Mouse (Mus musculus) ovary, postnatal 10 days (tissue): Measurements from ENCODE around the gene Tpte.
"Not testable (repeated sequence)": the region's sequence is repeated elsewhere in the genome, so short reads cannot be mapped to it uniquely, and the experiment has no call there.

Source experiments
- DNase-seq: peaks from one replicate; pipeline ENCODE4 v3.0.0; 2022; ENCODE audit warnings: low spot score

Gene Tpte

DNA sequence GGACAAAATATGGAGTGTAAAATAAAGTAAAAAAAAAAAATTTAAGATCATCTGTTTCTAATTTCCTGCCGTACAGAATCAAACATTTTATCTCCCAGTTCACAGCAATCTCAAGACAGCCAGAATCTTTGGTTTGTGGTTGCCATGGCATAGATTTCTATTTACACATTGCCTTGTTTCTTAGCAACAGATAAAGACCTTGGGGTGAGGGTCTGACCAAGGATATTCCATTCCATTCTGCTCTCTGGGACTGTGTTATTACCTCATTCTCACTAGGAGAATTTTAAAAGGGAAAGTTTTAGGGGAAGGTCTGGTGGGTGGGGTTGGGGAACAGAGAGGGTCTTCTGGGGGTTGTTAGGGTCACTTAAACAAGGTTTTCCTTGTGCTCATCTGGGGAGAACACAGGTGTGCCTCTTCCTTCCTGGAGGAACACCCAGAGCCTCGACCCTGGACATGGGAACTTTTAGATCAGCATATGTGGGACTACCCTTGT is at the start of gene Tpte:
Gene Tpte, plus strand, starts transcription at position 443 of the 493 bp plus-strand sequence.
- no peak for DNase-seq

DNA sequence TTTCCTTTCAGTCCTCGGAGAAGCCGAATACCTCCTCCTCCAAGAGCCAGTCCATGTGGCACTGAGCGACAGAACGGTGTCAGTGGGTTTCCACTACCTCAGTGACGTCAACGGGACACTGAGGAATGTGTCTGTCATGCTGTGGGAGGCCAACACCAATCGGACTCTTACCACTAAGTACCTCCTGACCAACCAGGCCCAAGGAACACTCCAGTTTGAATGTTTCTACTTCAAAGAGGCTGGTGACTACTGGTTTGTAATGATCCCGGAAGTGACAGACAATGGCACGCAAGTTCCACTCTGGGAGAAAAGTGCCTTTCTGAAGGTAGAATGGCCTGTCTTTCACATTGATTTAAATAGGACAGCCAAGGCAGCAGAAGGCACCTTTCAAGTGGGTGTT is 40.3 kb upstream of the Tpte start:
- DNase-seq: no peak

DNA sequence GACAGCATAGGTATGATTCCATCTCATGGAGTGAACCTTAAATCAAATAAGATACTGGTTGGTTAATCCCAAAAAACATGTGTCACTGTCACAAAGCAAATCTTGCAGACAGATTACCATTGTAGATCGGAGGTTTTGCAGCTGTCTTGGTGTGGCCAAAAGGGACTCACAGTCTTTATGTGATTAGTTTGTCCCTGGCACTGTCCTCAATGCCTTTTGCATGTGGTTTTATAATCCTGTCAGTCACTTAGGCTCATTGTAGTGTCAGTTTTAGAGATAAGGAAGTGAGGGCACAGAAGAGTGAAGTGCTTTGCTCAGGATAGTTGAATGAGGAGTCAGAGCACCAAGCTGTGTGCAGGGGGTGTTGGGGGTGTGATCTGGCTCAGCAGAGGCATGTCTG is 37.6 kb upstream of the Tpte start:
- DNase-seq: no peak

DNA sequence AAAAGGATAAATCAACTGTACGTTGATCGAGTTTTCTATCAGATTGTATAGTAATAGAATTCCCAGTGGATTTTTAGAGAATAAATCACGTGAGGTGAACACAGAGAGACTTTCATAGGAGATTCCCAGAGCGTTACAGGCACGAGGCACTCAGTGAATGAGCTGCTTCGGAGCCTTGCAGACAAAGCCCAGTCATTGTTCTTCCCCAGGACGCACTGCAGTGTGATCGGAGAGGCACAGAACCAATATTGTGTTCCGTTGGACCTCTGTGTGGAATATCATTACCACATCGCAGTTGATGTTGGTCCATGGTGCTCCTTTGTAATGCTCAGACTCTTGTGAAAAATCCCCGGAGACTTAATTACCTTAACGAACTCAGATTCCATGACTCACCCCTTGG is 35.3 kb upstream of the Tpte start:
- DNase-seq: no peak

GRCm38 (mm10) chr8:22249080-22249479 is 34.2 kb upstream of the Tpte start:
- DNase-seq: no peak

DNA sequence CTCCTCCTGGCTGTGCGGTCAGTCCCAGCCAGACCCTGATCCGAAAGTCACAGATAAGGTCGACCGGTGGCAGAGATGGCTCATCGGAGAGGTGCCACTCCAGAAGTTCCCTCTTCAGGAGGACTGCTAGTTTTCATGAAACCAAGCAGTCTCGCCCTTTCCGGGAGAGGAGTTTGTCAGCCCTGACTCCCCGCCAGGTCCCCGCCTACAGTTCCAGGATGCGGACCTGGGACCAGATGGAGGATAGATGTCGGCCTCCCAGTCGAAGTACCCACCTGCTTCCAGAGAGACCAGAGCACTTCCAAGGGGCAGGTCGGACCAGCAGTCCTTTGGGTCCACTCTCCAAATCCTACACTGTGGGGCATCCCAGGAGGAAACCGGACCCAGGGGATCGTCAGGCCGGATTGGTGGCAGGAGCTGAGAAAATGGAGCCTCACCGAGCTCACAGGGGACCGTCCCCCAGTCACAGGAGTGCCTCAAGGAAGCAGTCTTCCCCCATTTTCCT is 24.2 kb upstream of the Tpte start:
- DNase-seq: no peak

DNA sequence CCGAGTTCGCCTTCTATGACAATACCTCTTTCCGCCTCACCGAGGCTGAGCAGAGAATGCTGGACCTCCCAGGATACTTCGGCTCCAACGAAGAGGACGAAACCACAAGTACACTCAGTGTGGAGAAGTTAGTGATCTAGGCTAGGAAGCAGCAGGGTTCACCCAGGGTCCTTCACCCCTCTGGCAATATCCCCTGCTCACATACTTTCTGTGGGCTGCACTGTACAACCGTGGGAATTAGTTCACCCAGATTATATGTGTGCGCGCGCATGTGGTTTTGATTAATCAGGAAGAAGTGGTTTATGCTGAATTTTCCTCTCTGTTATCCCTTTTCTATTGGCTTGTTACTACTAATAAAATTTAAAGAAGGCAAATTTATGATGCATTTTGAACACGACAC is 23.7 kb upstream of the Tpte start:
- DNase-seq: no peak

- no peak for DNase-seq
Observed at GRCm38 (mm10) chr8:22260091-22260722, 23.0 kb upstream of the Tpte start.

DNA sequence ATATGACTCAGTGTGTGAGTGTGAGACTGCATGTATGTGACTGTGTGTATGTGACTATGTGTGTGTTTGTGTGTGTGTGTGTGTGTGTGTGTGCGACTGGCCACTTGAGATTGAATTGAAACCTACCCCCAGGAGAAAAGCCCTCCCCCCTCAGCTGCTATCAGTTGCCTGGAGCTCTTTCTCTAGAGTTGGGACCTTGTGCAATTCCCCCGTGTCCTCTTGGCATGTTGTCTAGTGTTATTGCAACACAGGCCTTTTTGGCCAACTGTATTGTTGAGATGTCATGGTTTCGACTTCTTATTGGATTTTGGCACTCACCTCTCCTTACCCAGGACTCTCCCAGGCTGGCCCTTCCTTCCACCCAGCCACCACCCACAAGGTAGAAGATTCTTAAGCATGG is 21.0 kb upstream of the Tpte start:
- no peak for DNase-seq

DNA sequence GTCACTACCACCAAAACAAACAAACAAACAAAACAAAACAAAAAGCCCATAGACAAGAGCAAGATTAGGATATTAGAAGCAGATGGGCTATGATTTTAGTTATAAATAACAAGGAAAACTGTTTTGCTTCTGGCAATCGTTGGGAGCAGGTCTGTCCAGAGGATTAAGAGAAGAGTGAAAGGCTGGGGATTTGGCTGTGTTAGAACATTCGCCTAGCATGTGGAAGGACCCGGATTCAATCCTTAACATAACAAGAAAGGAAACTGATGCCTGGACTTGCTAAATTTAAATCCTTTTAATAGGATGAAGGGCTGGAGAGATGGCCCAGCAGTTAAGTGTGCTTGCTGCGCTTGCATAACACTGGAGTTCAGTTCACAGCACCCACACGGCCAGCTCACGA is 18.9 kb upstream of the Tpte start:
- no peak for DNase-seq

- DNase-seq: no peak
Observed at GRCm38 (mm10) chr8:22264787-22265186, 18.5 kb upstream of the Tpte start.

DNA sequence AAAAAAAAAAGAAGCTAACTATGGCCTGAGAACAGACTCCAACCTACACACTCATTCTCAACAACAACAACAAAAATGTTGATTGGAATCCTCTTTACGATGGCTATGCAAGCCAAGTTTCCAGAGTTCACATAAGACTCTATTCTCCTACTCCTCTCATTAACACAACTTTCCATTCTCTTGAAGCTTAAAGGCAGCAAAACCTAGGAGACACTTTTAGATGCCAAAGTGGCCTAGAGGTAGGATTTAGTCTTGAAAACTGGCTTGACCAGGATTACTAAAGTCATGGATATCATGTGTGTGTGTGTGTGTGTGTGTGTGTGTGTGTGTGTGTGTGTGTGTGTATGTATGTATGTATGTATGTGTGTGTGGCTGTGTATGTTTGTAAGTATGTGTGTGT is 18.0 kb upstream of the Tpte start:
- no peak for DNase-seq

- DNase-seq: no peak
Observed at GRCm38 (mm10) chr8:22266809-22267208, 16.4 kb upstream of the Tpte start.

DNA sequence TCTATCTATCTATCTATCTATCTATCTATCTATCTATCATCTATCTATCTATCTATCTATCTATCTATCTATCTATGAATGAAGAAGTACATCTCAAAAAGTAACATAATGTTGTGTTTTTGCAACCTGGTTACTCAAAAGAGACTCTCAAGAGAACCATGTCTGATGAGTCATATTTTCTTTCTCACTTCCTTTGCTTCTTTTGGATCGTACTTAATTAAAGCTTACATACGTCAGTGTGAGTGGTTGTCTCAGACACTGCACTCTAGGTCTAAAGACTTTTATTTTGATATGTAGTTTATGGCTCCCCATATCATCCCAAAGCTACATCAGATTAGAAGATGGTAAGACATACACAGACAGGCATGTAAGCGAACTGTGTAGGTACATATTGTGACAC is 10.1 kb upstream of the Tpte start:
- no peak for DNase-seq

- no peak for DNase-seq
Observed at GRCm38 (mm10) chr8:22274641-22275040, 8.6 kb upstream of the Tpte start.

GRCm38 (mm10) chr8:22302326-22302725 is 19.1 kb downstream of the Tpte start:
- no peak for DNase-seq

GRCm38 (mm10) chr8:22302896-22303306 is 19.7 kb downstream of the Tpte start:
- DNase-seq: no peak

GRCm38 (mm10) chr8:22304045-22304444 is 20.8 kb downstream of the Tpte start:
- DNase-seq: not testable (repeated sequence)

DNA sequence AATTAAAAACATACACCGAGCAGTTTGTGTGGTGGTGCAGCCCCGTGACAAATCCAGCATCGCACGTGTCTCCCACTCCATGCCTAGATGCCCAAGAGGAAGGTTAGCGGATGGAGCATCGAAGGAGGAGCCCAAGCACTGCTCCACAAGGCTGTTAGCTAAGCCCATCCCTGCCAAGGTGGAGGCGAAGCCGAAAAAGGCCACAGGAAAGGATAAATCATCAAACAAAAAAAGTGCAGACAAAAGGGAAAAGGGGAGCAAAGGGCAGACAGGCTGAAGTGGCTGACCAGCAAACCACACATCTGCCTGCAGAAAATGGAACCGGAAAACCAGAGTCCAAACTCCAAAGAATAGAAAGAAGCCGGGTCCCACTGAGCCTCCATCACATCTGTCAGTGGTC is 23.8 kb downstream of the Tpte start:
- no peak for DNase-seq

DNA sequence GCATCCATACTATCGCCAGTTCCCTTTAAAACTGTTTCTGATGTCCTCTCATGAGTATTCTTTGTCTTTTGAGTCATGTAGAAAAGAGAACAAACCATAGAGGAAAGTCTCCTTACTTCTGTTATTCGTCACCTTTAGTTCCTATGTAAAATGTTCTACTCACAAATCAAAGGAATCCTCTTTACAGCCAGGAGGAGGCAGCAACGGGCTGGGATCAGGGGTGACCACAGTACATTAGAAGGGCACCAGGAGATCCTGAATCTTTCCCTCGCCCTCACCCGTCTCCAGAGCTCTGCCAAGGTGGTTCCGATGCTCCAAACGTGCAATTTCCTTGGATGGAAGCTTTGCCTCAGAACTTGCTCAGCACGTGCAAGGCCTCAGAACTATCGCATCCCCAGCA is 28.2 kb downstream of the Tpte start:
- no peak for DNase-seq

GRCm38 (mm10) chr8:22335426-22335825 is 52.2 kb downstream of the Tpte start:
- no peak for DNase-seq

GRCm38 (mm10) chr8:22359359-22359758 is 76.1 kb downstream of the Tpte start:
- no peak for DNase-seq

DNA sequence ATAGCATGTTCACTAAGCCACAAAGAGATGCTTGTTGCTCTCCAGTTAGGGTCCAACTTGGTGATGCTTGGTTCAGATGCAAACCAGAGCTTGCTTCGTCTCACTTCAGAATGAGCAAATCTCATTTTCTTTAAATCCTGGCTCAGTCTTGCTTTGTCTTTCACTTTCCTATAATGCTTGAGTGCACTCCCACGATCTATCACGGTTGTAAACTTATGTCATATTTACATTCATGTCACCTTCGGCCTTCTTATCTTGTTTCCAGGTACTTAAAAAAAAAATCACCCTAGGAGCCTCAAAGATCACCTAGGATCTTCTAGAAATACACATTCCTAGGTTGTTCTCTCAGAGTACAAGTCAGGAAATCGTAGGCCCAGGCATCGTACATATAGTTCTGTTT is 76.6 kb downstream of the Tpte start:
- no peak for DNase-seq

GRCm38 (mm10) chr8:22376311-22376710 is 93.1 kb downstream of the Tpte start:
- no peak for DNase-seq
